In the genomic region with DNA sequence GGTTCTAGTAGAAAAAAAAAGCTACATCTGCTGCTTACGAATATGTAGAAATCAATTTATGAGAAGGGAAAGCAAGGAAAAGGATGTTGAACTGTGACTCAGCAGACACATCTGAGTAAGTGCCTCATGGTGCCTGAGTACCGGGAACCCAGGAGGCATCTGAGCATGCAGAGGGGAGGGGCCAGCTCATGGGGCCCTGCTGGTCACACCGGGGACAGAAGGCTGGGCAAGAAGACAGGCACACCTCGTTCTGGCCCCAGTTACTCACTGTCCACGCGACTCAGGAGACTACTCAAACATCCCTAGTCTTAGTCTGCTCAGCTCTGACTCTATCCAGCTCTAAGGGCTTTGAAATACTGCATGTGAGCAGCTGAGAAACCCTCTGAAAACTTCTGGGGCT, we compare ENCODE assay signal across 10 mouse cellular contexts. TPM values are rescaled to one million over a fixed set of nuclear protein-coding genes. Genes with fewer than 3 reads are reported as not detected.
DNase-seq lines count a peak whose midpoint lies in the region; ATAC-seq and TF ChIP-seq lines count a peak whose summit lies in the region.
"Had no signal": no experiment of that assay in that cellular context is flagged by ENCODE, and none has a peak within 500 bp of the region (broad histone marks: within the 10 kb centered on the region; RNA-seq: fewer than 3 reads in every experiment).

No protein-coding gene starts in this region.

- H3K4me2 ChIP-seq in hindbrain, embryonic 16.5 days (ENCODE audit: low read length): no peak overlapping the region
- H3K4me2 ChIP-seq in kidney, embryonic 14.5 days (replicated peaks; ENCODE audit: low read depth, low read length): no peak overlapping the region
- peak overlapping the region; percentile 37 for H3K4me2 ChIP-seq in myocyte (ENCODE audit: low read depth)
- H3K4me2 ChIP-seq in hindbrain, embryonic 12.5 days (replicated peaks): no peak overlapping the region
- H3K4me2 ChIP-seq: lung, embryonic 14.5 days had no signal

- no peaks in the 10 kb centered on the region for H3K27me3 ChIP-seq in hindbrain, embryonic 16.5 days (replicated peaks; ENCODE audit: control insufficient read depth, insufficient read depth, low read length)
- no peaks in the 10 kb centered on the region for H3K27me3 ChIP-seq in hindbrain, embryonic 10.5 days (ENCODE audit: insufficient read depth, poor library complexity, severe bottlenecking)
- H3K27me3 ChIP-seq in kidney, embryonic 14.5 days (ENCODE audit: control insufficient read depth, insufficient read depth, low read length): no peaks in the 10 kb centered on the region
- no peaks in the 10 kb centered on the region for H3K27me3 ChIP-seq in myocyte (ENCODE audit: control insufficient read depth, insufficient read depth, insufficient read length)
- no peaks in the 10 kb centered on the region for H3K27me3 ChIP-seq in hindbrain, embryonic 12.5 days

- H3K4me1 ChIP-seq in hindbrain, embryonic 16.5 days (ENCODE audit: control insufficient read depth, insufficient read depth, low read depth, low read length): no peaks in the 10 kb centered on the region
- peaks cover 3% of the 10 kb centered on the region; the same call in 1 of the 2 replicates for H3K4me1 ChIP-seq in hindbrain, embryonic 10.5 days (replicated peaks)
- peaks cover 4% of the 10 kb centered on the region; the same call in 1 of the 2 replicates for H3K4me1 ChIP-seq in kidney, embryonic 14.5 days (ENCODE audit: control insufficient read depth, insufficient read depth, low read length)
- no peaks in the 10 kb centered on the region for H3K4me1 ChIP-seq in hindbrain, embryonic 12.5 days

- H3K9me3 ChIP-seq in hindbrain, embryonic 16.5 days (ENCODE audit: control insufficient read depth, low read length): no peaks in the 10 kb centered on the region
- H3K9me3 ChIP-seq in hindbrain, embryonic 10.5 days: no peaks in the 10 kb centered on the region
- no peaks in the 10 kb centered on the region for H3K9me3 ChIP-seq in kidney, embryonic 14.5 days (ENCODE audit: control insufficient read depth, low read length)
- H3K9me3 ChIP-seq in hindbrain, embryonic 12.5 days (replicated peaks): no peaks in the 10 kb centered on the region

- DNase-seq in hindbrain, embryonic 10.5 days (ENCODE audit: low spot score): no peak
- peak; percentile 65 for DNase-seq in c-Kit-positive CD71-positive TER-119-positive erythroid progenitor cells, embryonic 14.5 days (ENCODE audit: low spot score)
- no peak for DNase-seq in ovary, adult 18-20 months (ENCODE audit: low spot score)
- no peak for DNase-seq in retina, postnatal 1 day
- DNase-seq: adrenal gland, adult 2 months; lung, embryonic 14.5 days had no signal

- 30% methylated on average over 6 of the region's 6 CpGs for WGBS in hindbrain, embryonic 16.5 days
- WGBS in hindbrain, embryonic 10.5 days: 41% methylated on average over 6 of the region's 6 CpGs
- WGBS in kidney, embryonic 14.5 days: 24% methylated on average over 6 of the region's 6 CpGs
- 32% methylated on average over 6 of the region's 6 CpGs for WGBS in hindbrain, embryonic 12.5 days

- no peak for TF ChIP-seq POLR2A in myocyte (IDR thresholded peaks at IDR 0.05; ENCODE audit: insufficient read length, low read depth)

- 0 out of 2 replicates have a peak, but pooled peaks have one; percentile 52 for ATAC-seq in hindbrain, embryonic 16.5 days
- peak; percentile 82; the same call in 1 of the 2 replicates for ATAC-seq in kidney, embryonic 14.5 days (ENCODE audit: low FRiP score, low TSS enrichment)
- ATAC-seq in hindbrain, embryonic 12.5 days (ENCODE audit: low FRiP score): no peak

- H3K27ac ChIP-seq in hindbrain, embryonic 16.5 days (ENCODE audit: low read depth, low read length): no peak overlapping the region
- no peak overlapping the region for H3K27ac ChIP-seq in hindbrain, embryonic 10.5 days
- no peak overlapping the region for H3K27ac ChIP-seq in kidney, embryonic 14.5 days (ENCODE audit: low read depth, low read length)
- no peak overlapping the region for H3K27ac ChIP-seq in hindbrain, embryonic 12.5 days

- no peaks in the 10 kb centered on the region for H3K36me3 ChIP-seq in hindbrain, embryonic 16.5 days (ENCODE audit: control insufficient read depth, insufficient read depth, low read length)
- 0 out of 2 replicates have a peak, but pooled peaks cover 3% of the 10 kb centered on the region for H3K36me3 ChIP-seq in hindbrain, embryonic 10.5 days
- no peaks in the 10 kb centered on the region for H3K36me3 ChIP-seq in kidney, embryonic 14.5 days (ENCODE audit: control insufficient read depth, insufficient read depth, low read length)
- no peaks in the 10 kb centered on the region for H3K36me3 ChIP-seq in myocyte (ENCODE audit: control insufficient read depth, insufficient read depth)
- no peaks in the 10 kb centered on the region for H3K36me3 ChIP-seq in hindbrain, embryonic 12.5 days

- H3K4me3 ChIP-seq in hindbrain, embryonic 16.5 days (ENCODE audit: low read length): no peak overlapping the region
- H3K4me3 ChIP-seq in hindbrain, embryonic 10.5 days: no peak overlapping the region
- no peak overlapping the region for H3K4me3 ChIP-seq in kidney, embryonic 14.5 days (ENCODE audit: low read length)
- no peak overlapping the region for H3K4me3 ChIP-seq in myocyte
- no peak overlapping the region for H3K4me3 ChIP-seq in hindbrain, embryonic 12.5 days

- no peak overlapping the region for H3K9ac ChIP-seq in hindbrain, embryonic 16.5 days (ENCODE audit: low read depth, low read length)
- no peak overlapping the region for H3K9ac ChIP-seq in kidney, embryonic 14.5 days (ENCODE audit: low read depth, low read length)
- H3K9ac ChIP-seq in hindbrain, embryonic 12.5 days: no peak overlapping the region
- H3K9ac ChIP-seq: lung, embryonic 14.5 days had no signal

- no peak overlapping the region for H3ac ChIP-seq in myocyte (ENCODE audit: control insufficient read depth, insufficient read length)

- H3K79me2 ChIP-seq in myocyte (ENCODE audit: control insufficient read depth, insufficient read depth): peaks cover 12% of the 10 kb centered on the region

TF ChIP-seq in myocyte, 11 proteins besides CTCF, POLR2A, EP300 and RAD21:
- TF ChIP-seq MYOD1 (IDR thresholded peaks at IDR 0.05; ENCODE audit: control insufficient read depth in 1 of 3, insufficient read length in 2 of 3, low read depth in 2 of 3) (no peak), TCF3 (IDR thresholded peaks at IDR 0.05; ENCODE audit: insufficient read length, low read depth) (no peak), CEBPB (IDR thresholded peaks at IDR 0.05; ENCODE audit: insufficient read depth, poor library complexity, severe bottlenecking) (no peak), MAX (IDR thresholded peaks at IDR 0.05; ENCODE audit: low read depth) (no peak), E2F4 (IDR thresholded peaks at IDR 0.05; ENCODE audit: insufficient read depth) (no peak)

RNA-seq across cellular contexts. Expression of gene Fnip2, which starts 25.0 kb away (rescaled TPM):
- 4.5 and 5.5 TPM in 2 replicates for polyA plus RNA-seq in hindbrain, embryonic 16.5 days (2015; fragmentation: Nextera tagmentation; extraction: Ambion mirVana)
- 5.0 and 5.8 TPM in 2 replicates for polyA plus RNA-seq in hindbrain, embryonic 10.5 days (2016; fragmentation: Nextera tagmentation; extraction: Ambion mirVana)
- polyA plus RNA-seq in kidney, embryonic 14.5 days (2014; fragmentation: Nextera tagmentation; extraction: Ambion mirVana): 4.4 and 6.9 TPM in 2 replicates
- 2.5 TPM for polyA plus RNA-seq in myocyte (2012; fragmentation: generic; extraction: Trizol)
- 9.8 and 10.1 TPM in 2 replicates for polyA plus RNA-seq in hindbrain, embryonic 12.5 days (2016; fragmentation: Nextera tagmentation; extraction: Ambion mirVana)

RNA-seq across cellular contexts. Expression of gene Ppid, which starts 48.6 kb away (rescaled TPM):
- polyA plus RNA-seq in hindbrain, embryonic 16.5 days (2015; fragmentation: Nextera tagmentation; extraction: Ambion mirVana): 145 and 146 TPM in 2 replicates
- polyA plus RNA-seq in hindbrain, embryonic 10.5 days (2016; fragmentation: Nextera tagmentation; extraction: Ambion mirVana): 173 and 217 TPM in 2 replicates
- polyA plus RNA-seq in kidney, embryonic 14.5 days (2014; fragmentation: Nextera tagmentation; extraction: Ambion mirVana): 164 and 189 TPM in 2 replicates
- polyA plus RNA-seq in myocyte (2012; fragmentation: generic; extraction: Trizol): 32.1 TPM
- polyA plus RNA-seq in hindbrain, embryonic 12.5 days (2016; fragmentation: Nextera tagmentation; extraction: Ambion mirVana): 158 and 174 TPM in 2 replicates
